Mouse (Mus musculus): Measurements from ENCODE around the gene Casr.

Casr gene

DNA sequence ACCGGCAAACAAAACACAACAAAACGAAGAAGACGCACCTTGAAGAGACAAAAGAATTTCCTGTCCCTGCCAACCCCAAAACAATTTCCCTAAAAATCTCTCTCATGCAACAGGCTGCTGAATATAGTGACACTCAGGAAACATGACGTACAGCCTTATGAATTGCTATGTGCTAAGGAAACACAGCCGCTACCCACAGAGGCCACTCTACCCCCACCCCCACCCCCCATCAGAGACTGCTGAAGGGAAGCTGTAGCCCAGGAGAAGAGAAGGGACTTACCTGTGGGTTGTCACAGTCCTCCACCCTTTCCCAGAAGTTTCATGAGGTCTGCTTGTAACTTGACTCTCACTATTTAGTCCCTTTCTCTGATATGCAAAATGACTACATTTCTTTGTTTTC is 30.3 kb downstream of the Casr start:
- Histone ChIP-seq H3K9me3 (ENCODE audit: low read length) (peaks cover 6% of the 10 kb centered on the region; the same call in 1 of the 2 replicates), H3K4me3 (replicated peaks; ENCODE audit: low read length) (no peak overlapping the region), H3K4me1 (replicated peaks; ENCODE audit: low read depth, low read length) (peaks cover 36% of the 10 kb centered on the region), H3K27me3 (ENCODE audit: insufficient read depth, low read length) (peaks cover 6% of the 10 kb centered on the region; the same call in 1 of the 2 replicates), H3K36me3 (ENCODE audit: insufficient read depth, low read length) (no peaks in the 10 kb centered on the region)
- no peak for TF ChIP-seq POU5F1 (IDR thresholded peaks at IDR 0.05; ENCODE audit: borderline replicate concordance, low read length)
- no peak for TF ChIP-seq NANOG (IDR thresholded peaks at IDR 0.05; ENCODE audit: borderline replicate concordance, low read length)
- no peak for TF ChIP-seq CTCF (conservative IDR thresholded peaks at IDR 0.05; ENCODE audit: low read length)

GRCm38 (mm10) chr16:36530566-36531552 is 31.1 kb downstream of the Casr start:
- peaks cover 33% of the 10 kb centered on the region for H3K4me1 ChIP-seq (replicated peaks; ENCODE audit: low read depth, low read length)

GRCm38 (mm10) chr16:36528822-36529221 is 33.1 kb downstream of the Casr start:
- no peak overlapping the region for H3K4me3 ChIP-seq (replicated peaks; ENCODE audit: low read length)
- peaks cover 4% of the 10 kb centered on the region; the same call in 1 of the 2 replicates for H3K27me3 ChIP-seq (ENCODE audit: insufficient read depth, low read length)
- peaks cover 6% of the 10 kb centered on the region; the same call in 1 of the 2 replicates for H3K9me3 ChIP-seq (ENCODE audit: low read length)
- no peaks in the 10 kb centered on the region for H3K36me3 ChIP-seq (ENCODE audit: insufficient read depth, low read length)
- TF ChIP-seq NANOG (IDR thresholded peaks at IDR 0.05; ENCODE audit: borderline replicate concordance, low read length) = no peak
- no peak for TF ChIP-seq POU5F1 (IDR thresholded peaks at IDR 0.05; ENCODE audit: borderline replicate concordance, low read length)
- TF ChIP-seq CTCF (conservative IDR thresholded peaks at IDR 0.05; ENCODE audit: low read length) = no peak
- peaks cover 33% of the 10 kb centered on the region for H3K4me1 ChIP-seq (replicated peaks; ENCODE audit: low read depth, low read length)

More at GRCm38 (mm10) chr16:36530566-36531552, 31.1 kb downstream of the Casr start:
- H3K27me3 ChIP-seq (ENCODE audit: insufficient read depth, low read length) = peaks cover 6% of the 10 kb centered on the region; the same call in 1 of the 2 replicates
- peaks cover 6% of the 10 kb centered on the region; the same call in 1 of the 2 replicates for H3K9me3 ChIP-seq (ENCODE audit: low read length)
- no peaks in the 10 kb centered on the region for H3K36me3 ChIP-seq (ENCODE audit: insufficient read depth, low read length)
- no peak overlapping the region for H3K4me3 ChIP-seq (replicated peaks; ENCODE audit: low read length)
- TF ChIP-seq NANOG (IDR thresholded peaks at IDR 0.05; ENCODE audit: borderline replicate concordance, low read length) = no peak
- no peak for TF ChIP-seq POU5F1 (IDR thresholded peaks at IDR 0.05; ENCODE audit: borderline replicate concordance, low read length)
- no peak for TF ChIP-seq CTCF (conservative IDR thresholded peaks at IDR 0.05; ENCODE audit: low read length)

- no peaks in the 10 kb centered on the region for H3K27me3 ChIP-seq (ENCODE audit: insufficient read depth, low read length)
- TF ChIP-seq NANOG (IDR thresholded peaks at IDR 0.05; ENCODE audit: borderline replicate concordance, low read length) (no peak), CTCF (conservative IDR thresholded peaks at IDR 0.05; ENCODE audit: low read length) (no peak), POU5F1 (IDR thresholded peaks at IDR 0.05; ENCODE audit: borderline replicate concordance, low read length) (no peak)
- no peaks in the 10 kb centered on the region for H3K36me3 ChIP-seq (ENCODE audit: insufficient read depth, low read length)
- no peak overlapping the region for H3K4me3 ChIP-seq (replicated peaks; ENCODE audit: low read length)
- peaks cover 6% of the 10 kb centered on the region; the same call in 1 of the 2 replicates for H3K9me3 ChIP-seq (ENCODE audit: low read length)
- peaks cover 20% of the 10 kb centered on the region for H3K4me1 ChIP-seq (replicated peaks; ENCODE audit: low read depth, low read length)
Measured at GRCm38 (mm10) chr16:36526596-36527282, 35.2 kb downstream of the Casr start.

- TF ChIP-seq POU5F1 (IDR thresholded peaks at IDR 0.05; ENCODE audit: borderline replicate concordance, low read length) = no peak
- no peak for TF ChIP-seq NANOG (IDR thresholded peaks at IDR 0.05; ENCODE audit: borderline replicate concordance, low read length)
- TF ChIP-seq CTCF (conservative IDR thresholded peaks at IDR 0.05; ENCODE audit: low read length) = no peak
- Histone ChIP-seq H3K27me3 (ENCODE audit: insufficient read depth, low read length) (no peaks in the 10 kb centered on the region), H3K36me3 (ENCODE audit: insufficient read depth, low read length) (no peaks in the 10 kb centered on the region), H3K4me3 (replicated peaks; ENCODE audit: low read length) (no peak overlapping the region), H3K4me1 (replicated peaks; ENCODE audit: low read depth, low read length) (peaks cover 7% of the 10 kb centered on the region), H3K9me3 (ENCODE audit: low read length) (no peaks in the 10 kb centered on the region)
Measured at GRCm38 (mm10) chr16:36523095-36523494, 38.8 kb downstream of the Casr start.

- Histone ChIP-seq H3K4me3 (replicated peaks; ENCODE audit: low read length) (no peak overlapping the region), H3K4me1 (replicated peaks; ENCODE audit: low read depth, low read length) (no peaks in the 10 kb centered on the region), H3K36me3 (ENCODE audit: insufficient read depth, low read length) (no peaks in the 10 kb centered on the region), H3K27me3 (ENCODE audit: insufficient read depth, low read length) (no peaks in the 10 kb centered on the region; the same call in 1 of the 2 replicates), H3K9me3 (ENCODE audit: low read length) (no peaks in the 10 kb centered on the region)
- no peak for TF ChIP-seq CTCF (conservative IDR thresholded peaks at IDR 0.05; ENCODE audit: low read length)
- no peak for TF ChIP-seq NANOG (IDR thresholded peaks at IDR 0.05; ENCODE audit: borderline replicate concordance, low read length)
- no peak for TF ChIP-seq POU5F1 (IDR thresholded peaks at IDR 0.05; ENCODE audit: borderline replicate concordance, low read length)
Measured at GRCm38 (mm10) chr16:36516355-36516754, 45.6 kb downstream of the Casr start.

DNA sequence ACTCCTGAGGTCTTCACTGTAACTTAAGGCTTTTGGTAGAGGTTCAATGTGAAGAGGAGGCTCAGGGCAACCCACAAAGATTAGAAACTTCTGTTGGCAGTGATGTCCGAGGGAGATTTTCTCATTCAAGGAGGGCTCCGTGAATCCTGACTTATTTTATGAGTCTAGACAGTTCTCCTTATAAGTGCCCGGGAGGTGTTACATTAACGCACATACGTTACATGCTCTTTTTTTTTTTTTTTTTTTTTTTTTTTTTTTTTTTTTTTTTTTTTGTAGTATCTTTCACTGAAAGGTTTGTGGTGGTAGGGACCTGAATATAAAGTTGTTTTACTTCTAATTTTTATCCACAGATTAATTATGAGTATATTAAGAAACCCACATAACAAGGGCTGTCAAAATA is 54.6 kb downstream of the Casr start:
- 0 out of 2 replicates have a peak, but pooled peaks cover 2% of the 10 kb centered on the region for H3K4me1 ChIP-seq (replicated peaks; ENCODE audit: low read depth, low read length)
- H3K36me3 ChIP-seq (ENCODE audit: insufficient read depth, low read length) = no peaks in the 10 kb centered on the region
- TF ChIP-seq NANOG (IDR thresholded peaks at IDR 0.05; ENCODE audit: borderline replicate concordance, low read length) (no peak), POU5F1 (IDR thresholded peaks at IDR 0.05; ENCODE audit: borderline replicate concordance, low read length) (no peak), CTCF (conservative IDR thresholded peaks at IDR 0.05; ENCODE audit: low read length) (no peak)
- H3K9me3 ChIP-seq (ENCODE audit: low read length) = no peaks in the 10 kb centered on the region
- no peaks in the 10 kb centered on the region for H3K27me3 ChIP-seq (ENCODE audit: insufficient read depth, low read length)
- no peak overlapping the region for H3K4me3 ChIP-seq (replicated peaks; ENCODE audit: low read length)

GRCm38 (mm10) chr16:36506827-36507226 is 55.1 kb downstream of the Casr start:
- no peak overlapping the region for H3K4me3 ChIP-seq (replicated peaks; ENCODE audit: low read length)
- H3K36me3 ChIP-seq (ENCODE audit: insufficient read depth, low read length) = no peaks in the 10 kb centered on the region
- TF ChIP-seq CTCF (conservative IDR thresholded peaks at IDR 0.05; ENCODE audit: low read length) (no peak), POU5F1 (IDR thresholded peaks at IDR 0.05; ENCODE audit: borderline replicate concordance, low read length) (no peak), NANOG (IDR thresholded peaks at IDR 0.05; ENCODE audit: borderline replicate concordance, low read length) (no peak)
- H3K27me3 ChIP-seq (ENCODE audit: insufficient read depth, low read length) = no peaks in the 10 kb centered on the region
- H3K9me3 ChIP-seq (ENCODE audit: low read length) = no peaks in the 10 kb centered on the region
- 0 out of 2 replicates have a peak, but pooled peaks cover 2% of the 10 kb centered on the region for H3K4me1 ChIP-seq (replicated peaks; ENCODE audit: low read depth, low read length)

Measured in E14TG2a.4 (cell line).